Mouse (Mus musculus) heart, embryonic 16.5 days (tissue): ENCODE measurements at regions not wholly inside any gene's neighbourhood (a gene's known extent, or its start where the extent isn't known, plus 50 kb on each side); places are given as distances from the start of the nearest gene placed in this dataset.
"Not testable (repeated sequence)": the region's sequence is repeated elsewhere in the genome, so short reads cannot be mapped to it uniquely, and the experiment has no call there.

Experiments
- ATAC-seq: fragments of 200-750 bp; cut with Nextera tagmentation; replicated peaks from 2 replicates; pipeline ENCODE4 v1.8.0; 2017; ENCODE audit warnings: moderate number of reproducible peaks; ENCODE audit not compliant: insufficient read depth, low FRiP score; ENCODE audit errors: extremely low read depth
- H3K27ac ChIP-seq: fragments of 300-500 bp; sonication (generic); 2 replicates; pipeline ENCODE4 v1.5.1; 2014; ENCODE audit warnings: mild to moderate bottlenecking, low read length, control low read depth, moderate library complexity
- H3K27me3 ChIP-seq: fragments of 300-500 bp; sonication (generic); 2 replicates; pipeline ENCODE4 v1.6.1; 2014; ENCODE audit warnings: low read length, mixed read lengths; ENCODE audit not compliant: control insufficient read depth, insufficient read depth
- H3K36me3 ChIP-seq: fragments of 300-500 bp; sonication (generic); 2 replicates; pipeline ENCODE4 v1.6.1; 2014; ENCODE audit not compliant: control insufficient read depth, insufficient read depth
- H3K4me1 ChIP-seq: fragments of 300-500 bp; sonication (generic); 2 replicates; pipeline ENCODE4 v1.6.1; 2014; ENCODE audit warnings: low read length, mixed read lengths; ENCODE audit not compliant: control insufficient read depth, insufficient read depth
- H3K4me2 ChIP-seq: fragments of 300-500 bp; sonication (generic); 2 replicates; pipeline ENCODE4 v1.6.1; 2014; ENCODE audit warnings: low read depth, mild to moderate bottlenecking, control low read depth, low read length
- H3K4me3 ChIP-seq: fragments of 300-500 bp; sonication (generic); 2 replicates; pipeline ENCODE4 v1.5.1; 2014; ENCODE audit warnings: mild to moderate bottlenecking, control low read depth, low read length
- H3K9ac ChIP-seq: fragments of 300-500 bp; sonication (generic); 2 replicates; pipeline ENCODE4 v1.6.1; 2014; ENCODE audit warnings: low read length, control low read depth
- H3K9me3 ChIP-seq: fragments of 300-500 bp; sonication (generic); replicated peaks from 2 replicates; pipeline ENCODE4 v1.6.1; 2016; ENCODE audit warnings: low read length; ENCODE audit not compliant: control insufficient read depth
- WGBS: fragments of 180-500 bp; shearing (Covaris S2); extraction: QIAGEN DNeasy Blood & Tissue Kit; methylation state at CpG from one replicate; pipeline ENCODE4 v1.1.7; 2014; 5-methylcytosine and 5-hydroxymethylcytosine counted together

DNA sequence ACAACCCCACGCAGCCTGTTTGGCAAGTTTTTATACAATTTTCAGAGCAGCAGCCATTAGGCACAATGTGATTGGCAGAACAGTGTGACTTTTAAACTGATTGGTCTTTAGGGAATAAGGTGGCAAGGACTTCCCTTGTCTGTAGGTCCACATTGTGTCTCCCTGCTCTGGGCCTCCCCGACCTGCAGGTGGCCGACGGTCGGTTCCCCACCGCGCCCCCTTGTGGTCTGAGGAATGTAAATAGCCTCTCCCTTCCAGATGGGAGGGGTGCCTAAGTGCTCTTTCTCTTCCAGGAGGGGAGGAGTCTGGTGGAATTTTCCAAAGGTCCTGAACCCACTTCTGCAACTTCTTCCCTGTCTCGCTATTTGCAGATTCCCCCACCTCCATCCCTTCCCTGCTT lies 52.5 kb upstream of the Prr5 start:
- H3K27ac ChIP-seq, H3K9ac ChIP-seq, H3K9me3 ChIP-seq, H3K4me1 ChIP-seq, H3K36me3 ChIP-seq, H3K4me2 ChIP-seq, H3K4me3 ChIP-seq: not testable (repeated sequence)
- 0 out of 2 replicates have a peak, but pooled peaks have one; percentile 50 for ATAC-seq
- H3K27me3 ChIP-seq = peaks cover 23% of the 10 kb centered on the region
- WGBS = 7% methylated on average over 8 of the region's 8 CpGs

DNA sequence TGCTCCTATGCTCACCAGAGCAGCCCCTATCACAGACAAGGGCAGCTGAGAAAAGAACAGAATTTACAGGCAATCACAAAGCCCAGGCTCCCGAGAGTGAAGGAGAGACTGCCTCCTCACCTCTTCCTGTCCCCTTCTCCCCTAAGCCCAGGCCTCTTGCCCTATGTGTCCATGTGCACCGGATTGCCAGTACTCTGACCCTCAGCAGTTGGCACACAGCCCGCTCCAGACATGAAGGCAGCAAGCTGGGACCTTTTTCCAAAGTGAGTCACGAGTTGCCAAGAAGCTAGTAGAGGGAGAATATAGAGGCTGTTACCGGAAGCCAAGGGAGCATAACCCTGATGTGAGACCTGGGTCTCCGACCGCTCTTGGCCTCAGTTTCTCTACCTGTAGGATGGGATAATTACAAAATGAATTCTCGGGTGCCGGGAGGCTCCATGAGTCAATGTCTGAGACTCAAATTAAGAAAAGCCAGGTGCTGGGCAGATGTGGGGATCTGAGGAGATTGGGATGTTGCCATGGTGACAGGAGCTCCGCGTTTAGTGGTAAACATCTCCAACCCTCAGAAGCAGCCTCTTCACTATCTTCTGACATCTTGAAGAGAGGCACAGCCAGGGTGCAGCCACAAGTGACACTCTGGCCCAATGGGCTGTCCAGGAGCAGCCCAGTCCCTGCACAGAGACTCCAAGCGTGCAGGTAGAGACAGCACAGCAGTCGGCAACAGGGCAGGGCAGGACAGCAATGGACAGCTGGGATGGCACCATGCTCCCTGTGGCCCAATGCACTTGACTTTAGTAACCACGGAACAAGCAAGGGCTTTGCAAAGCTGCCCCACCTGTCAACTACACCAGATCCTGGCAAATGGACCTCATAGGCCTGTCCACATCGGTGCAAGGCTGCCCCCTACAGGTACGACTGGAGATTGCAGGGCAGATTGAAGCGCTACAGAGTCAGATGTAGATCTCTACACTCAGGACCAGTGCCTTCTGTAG lies 55.6 kb upstream of the Prr5 start:
- no peaks in the 10 kb centered on the region for H3K36me3 ChIP-seq
- no peak overlapping the region for H3K27ac ChIP-seq
- H3K9ac ChIP-seq = no peak overlapping the region
- peaks cover 28% of the 10 kb centered on the region for H3K27me3 ChIP-seq
- H3K9me3 ChIP-seq = no peaks in the 10 kb centered on the region
- H3K4me2 ChIP-seq = no peak overlapping the region
- WGBS = 45% methylated on average over 17 of the region's 17 CpGs
- no peaks in the 10 kb centered on the region; the same call in 1 of the 2 replicates for H3K4me1 ChIP-seq
- H3K4me3 ChIP-seq = no peak overlapping the region
- peak; percentile 53; the same call in 1 of the 2 replicates for ATAC-seq

DNA sequence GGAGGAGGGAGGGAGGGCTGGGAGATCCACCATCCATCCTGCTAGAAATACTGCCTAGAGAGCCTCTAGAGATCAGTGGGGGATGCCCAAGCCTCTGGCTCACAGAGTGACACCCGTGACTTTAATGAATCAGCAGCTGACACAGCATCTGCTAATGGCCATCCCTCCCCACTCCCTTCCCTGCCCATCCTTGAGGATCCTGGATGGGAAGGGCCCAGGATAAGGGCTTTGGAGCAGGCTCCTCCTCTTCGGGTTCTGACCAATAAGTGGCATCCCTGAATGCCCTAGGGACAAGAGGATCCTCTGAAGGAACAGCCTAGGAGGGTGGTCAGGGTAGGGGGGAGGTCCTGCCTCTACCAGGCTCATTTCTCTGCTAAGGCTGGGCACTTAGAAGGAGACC lies 55.3 kb upstream of the Rtl6 start:
- Histone ChIP-seq H3K4me2 (no peak overlapping the region), H3K36me3 (no peaks in the 10 kb centered on the region), H3K4me3 (no peak overlapping the region), H3K27me3 (peaks cover 28% of the 10 kb centered on the region), H3K4me1 (no peaks in the 10 kb centered on the region; the same call in 1 of the 2 replicates), H3K27ac (no peak overlapping the region), H3K9me3 (no peaks in the 10 kb centered on the region), H3K9ac (no peak overlapping the region)
- 6% methylated on average over 2 of the region's 2 CpGs for WGBS
- no peak for ATAC-seq

DNA sequence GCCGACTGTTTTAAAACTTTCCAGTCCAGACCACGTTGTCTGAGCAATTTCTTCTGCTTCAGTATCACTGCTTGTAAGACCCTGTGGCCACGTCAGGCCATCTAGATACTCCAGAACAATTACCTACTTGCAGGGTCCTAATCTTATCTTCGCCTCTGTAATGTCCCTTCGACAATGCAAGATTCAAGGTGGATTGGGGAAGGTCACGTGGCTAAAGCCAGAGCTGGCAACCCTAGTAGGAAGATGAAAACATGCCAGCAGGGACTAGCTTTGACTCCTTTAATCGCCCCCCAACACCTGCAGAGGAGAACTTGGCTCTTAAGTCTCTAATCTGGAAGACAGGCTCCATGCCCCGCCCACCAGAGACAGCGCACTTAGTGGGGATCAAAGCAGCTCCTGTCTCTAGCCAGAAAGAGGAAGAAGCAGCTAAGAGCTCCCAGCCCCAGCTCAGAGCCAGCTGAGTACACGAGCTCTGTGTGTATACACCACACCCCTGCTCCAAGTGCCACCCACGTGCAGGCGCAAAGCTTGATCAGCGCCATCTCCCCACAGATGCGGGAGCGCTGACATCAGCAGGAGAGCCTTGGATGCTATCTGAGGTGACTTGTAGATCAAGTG lies 52.3 kb upstream of the Rtl6 start:
- H3K4me2 ChIP-seq = no peak overlapping the region
- WGBS = 31% methylated on average over 15 of the region's 15 CpGs
- H3K4me1 ChIP-seq = no peaks in the 10 kb centered on the region; the same call in 1 of the 2 replicates
- H3K36me3 ChIP-seq = no peaks in the 10 kb centered on the region
- no peak overlapping the region for H3K27ac ChIP-seq
- peaks cover 16% of the 10 kb centered on the region for H3K27me3 ChIP-seq
- H3K4me3 ChIP-seq = no peak overlapping the region
- H3K9ac ChIP-seq = no peak overlapping the region
- no peaks in the 10 kb centered on the region; the same call in 1 of the 2 replicates for H3K9me3 ChIP-seq
- ATAC-seq = no peak

DNA sequence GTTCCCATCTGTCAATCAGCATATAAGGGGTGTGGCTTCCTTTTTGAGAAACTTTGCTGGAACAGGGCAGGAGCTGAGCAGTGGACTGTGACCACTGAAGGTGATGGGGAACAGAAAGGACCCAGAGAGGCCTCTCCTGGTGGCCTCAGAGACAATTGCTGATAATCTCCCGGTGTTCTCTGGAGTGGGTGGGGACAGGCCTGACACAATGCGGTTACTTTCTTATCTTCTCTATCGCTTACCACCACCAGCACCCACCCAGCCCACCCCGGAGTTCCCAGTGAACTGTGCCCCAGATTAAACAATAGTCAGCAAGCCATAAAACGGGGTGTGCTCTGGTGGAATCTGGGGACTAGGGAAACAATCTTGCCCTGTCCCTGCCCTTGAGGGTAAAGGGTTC lies 51.4 kb upstream of the Rtl6 start:
- no peak overlapping the region for H3K4me2 ChIP-seq
- 41% methylated on average over 5 of the region's 5 CpGs for whole genome bisulfite sequencing
- no peaks in the 10 kb centered on the region; the same call in 1 of the 2 replicates for H3K4me1 ChIP-seq
- no peak for ATAC-seq
- no peak overlapping the region for H3K9ac ChIP-seq
- H3K27ac ChIP-seq = no peak overlapping the region
- no peak overlapping the region for H3K4me3 ChIP-seq
- H3K27me3 ChIP-seq = peaks cover 10% of the 10 kb centered on the region
- H3K36me3 ChIP-seq = no peaks in the 10 kb centered on the region
- no peaks in the 10 kb centered on the region; the same call in 1 of the 2 replicates for H3K9me3 ChIP-seq
